Mouse (Mus musculus): ENCODE measurements at regions not wholly inside any gene's neighbourhood (a gene's known extent, or its start where the extent isn't known, plus 50 kb on each side); places are given as distances from the start of the nearest gene placed in this dataset.

- DNase-seq, result no peak
Observed at GRCm38 (mm10) chr12:27283964-27284363, 58.4 kb downstream of the Sox11 start.

GRCm38 (mm10) chr12:27261965-27262364, 80.4 kb downstream of the Sox11 start:
- no peak for DNase-seq

GRCm38 (mm10) chr12:27254125-27254524, 88.2 kb downstream of the Sox11 start:
- DNase-seq, result peak in 1 of 2 experiments; percentile 3

- DNase-seq, result no peak
Observed at GRCm38 (mm10) chr12:27251521-27251920, 90.9 kb downstream of the Sox11 start.

GRCm38 (mm10) chr12:27248545-27248855, 93.9 kb downstream of the Sox11 start:
- DNase-seq, result no peak

GRCm38 (mm10) chr12:27247756-27248544, 94.4 kb downstream of the Sox11 start:
- no peak for DNase-seq

GRCm38 (mm10) chr12:27235748-27236147, 106.6 kb downstream of the Sox11 start:
- DNase-seq, result no peak

- no peak for DNase-seq
Observed at GRCm38 (mm10) chr12:27221541-27221940, 120.8 kb downstream of the Sox11 start.

GRCm38 (mm10) chr12:27201191-27201590, 141.2 kb downstream of the Sox11 start:
- DNase-seq, result no peak

- DNase-seq, result no peak
Observed at GRCm38 (mm10) chr12:27194001-27194400, 148.4 kb downstream of the Sox11 start.

- no peak for DNase-seq
Observed at GRCm38 (mm10) chr12:27191916-27192315, 150.5 kb downstream of the Sox11 start.

GRCm38 (mm10) chr12:27187480-27187879, 154.9 kb downstream of the Sox11 start:
- DNase-seq, result no peak

- no peak for DNase-seq
Observed at GRCm38 (mm10) chr12:27182397-27183375, 159.7 kb downstream of the Sox11 start.

- no peak for DNase-seq
Observed at GRCm38 (mm10) chr12:27173561-27173960, 168.8 kb downstream of the Sox11 start.

GRCm38 (mm10) chr12:27173151-27173550, 169.2 kb downstream of the Sox11 start:
- no peak for DNase-seq

- no peak for DNase-seq
Observed at GRCm38 (mm10) chr12:27171595-27171994, 170.8 kb downstream of the Sox11 start.

- no peak for DNase-seq
Observed at GRCm38 (mm10) chr12:27164920-27165504, 177.4 kb downstream of the Sox11 start.

- DNase-seq, result no peak
Observed at GRCm38 (mm10) chr12:27160063-27160686, 182.2 kb downstream of the Sox11 start.

- DNase-seq, result no peak
Observed at GRCm38 (mm10) chr12:27159416-27160062, 182.8 kb downstream of the Sox11 start.

- DNase-seq, result no peak
Observed at GRCm38 (mm10) chr12:27150871-27151853, 191.2 kb downstream of the Sox11 start.

GRCm38 (mm10) chr12:27143310-27143709, 199.1 kb downstream of the Sox11 start:
- no peak for DNase-seq

All from adrenal gland, postnatal 36 days (tissue).